In genomic region chr11:5193576-5193881, GRCm38 (mm10) we compare ENCODE assay signal across 25 mouse cellular contexts. TPM values are rescaled to one million over a fixed set of nuclear protein-coding genes. Genes with fewer than 3 reads are reported as not detected.
DNase-seq lines count a peak whose midpoint lies in the region; ATAC-seq lines count a peak whose summit lies in the region.
"Had no signal": no experiment of that assay in that cellular context is flagged by ENCODE, and none has a peak within 500 bp of the region (broad histone marks: within the 10 kb centered on the region; RNA-seq: fewer than 3 reads in every experiment).

No protein-coding gene starts in this region.

- H3K4me1 ChIP-seq in heart, embryonic 10.5 days: peaks cover 79% of the 10 kb centered on the region
- peaks cover 38% of the 10 kb centered on the region for H3K4me1 ChIP-seq in heart, embryonic 16.5 days (ENCODE audit: control insufficient read depth, insufficient read depth, low read length)
- peaks cover 64% of the 10 kb centered on the region for H3K4me1 ChIP-seq in embryonic facial prominence, embryonic 10.5 days
- peaks cover 15% of the 10 kb centered on the region for H3K4me1 ChIP-seq in limb, embryonic 12.5 days (replicated peaks)

- H3K9me3 ChIP-seq in heart, embryonic 10.5 days: no peaks in the 10 kb centered on the region
- no peaks in the 10 kb centered on the region for H3K9me3 ChIP-seq in heart, embryonic 16.5 days (replicated peaks; ENCODE audit: control insufficient read depth, low read length)
- H3K9me3 ChIP-seq in embryonic facial prominence, embryonic 10.5 days: no peaks in the 10 kb centered on the region
- no peaks in the 10 kb centered on the region for H3K9me3 ChIP-seq in limb, embryonic 12.5 days
- H3K9me3 ChIP-seq: kidney, embryonic 15.5 days; liver, embryonic 13.5 days; midbrain, embryonic 12.5 days had no signal

- 0 out of 2 replicates have a peak, but pooled peaks have one; percentile 42 for ATAC-seq in heart, embryonic 16.5 days (replicated peaks; ENCODE audit: extremely low read depth, insufficient read depth, low FRiP score)
- no peak for ATAC-seq in limb, embryonic 12.5 days (ENCODE audit: insufficient number of reproducible peaks, insufficient read depth, low FRiP score, low TSS enrichment, low read depth)
- ATAC-seq: CD4-positive, CD25-positive, alpha-beta regulatory T cell, adult 4 months; forebrain, embryonic 16.5 days had no signal

- intact Hi-C loops in heart, postnatal 25 days (cut with DNase I): loop anchor here (5.0 kb wide), 1 partner anchor 64 kb away; no protein-coding TSS in a partner anchor

- 21% methylated on average over 1 of the region's 1 CpGs for WGBS in heart, embryonic 10.5 days
- 17% methylated on average over 1 of the region's 1 CpGs for WGBS in heart, embryonic 16.5 days
- 46% methylated on average over 1 of the region's 1 CpGs for whole genome bisulfite sequencing in embryonic facial prominence, embryonic 10.5 days
- 45% methylated on average over 1 of the region's 1 CpGs for WGBS in limb, embryonic 12.5 days

- H3K4me2 ChIP-seq in heart, embryonic 16.5 days (ENCODE audit: low read depth, low read length): no peak overlapping the region
- no peak overlapping the region for H3K4me2 ChIP-seq in limb, embryonic 12.5 days
- H3K4me2 ChIP-seq: kidney, embryonic 15.5 days; liver, embryonic 13.5 days; midbrain, embryonic 12.5 days had no signal

- peaks cover 39% of the 10 kb centered on the region for H3K36me3 ChIP-seq in heart, embryonic 10.5 days
- peaks cover 21% of the 10 kb centered on the region for H3K36me3 ChIP-seq in heart, embryonic 16.5 days (ENCODE audit: control insufficient read depth, insufficient read depth)
- peaks cover 50% of the 10 kb centered on the region for H3K36me3 ChIP-seq in embryonic facial prominence, embryonic 10.5 days (replicated peaks)
- peaks cover 44% of the 10 kb centered on the region for H3K36me3 ChIP-seq in limb, embryonic 12.5 days
- H3K36me3 ChIP-seq: liver, embryonic 13.5 days had no signal

- H3K27ac ChIP-seq in heart, embryonic 10.5 days: peak overlapping the region; percentile 84
- H3K27ac ChIP-seq in heart, embryonic 16.5 days (ENCODE audit: low read length): peak overlapping the region; percentile 37; the same call in 1 of the 2 replicates
- peak overlapping the region; percentile 42; the same call in 1 of the 2 replicates for H3K27ac ChIP-seq in embryonic facial prominence, embryonic 10.5 days (replicated peaks)
- H3K27ac ChIP-seq in limb, embryonic 12.5 days: peak overlapping the region; percentile 13; the same call in 1 of the 2 replicates
- H3K27ac ChIP-seq: kidney, embryonic 15.5 days; liver, embryonic 13.5 days; midbrain, embryonic 12.5 days; stomach, postnatal 0 days had no signal

- no peak overlapping the region for H3K4me3 ChIP-seq in heart, embryonic 10.5 days
- no peak overlapping the region for H3K4me3 ChIP-seq in heart, embryonic 16.5 days (ENCODE audit: low read length)
- no peak overlapping the region for H3K4me3 ChIP-seq in embryonic facial prominence, embryonic 10.5 days
- H3K4me3 ChIP-seq in limb, embryonic 12.5 days (replicated peaks): no peak overlapping the region
- H3K4me3 ChIP-seq: kidney, embryonic 15.5 days; liver, embryonic 13.5 days; midbrain, embryonic 12.5 days had no signal

- H3K9ac ChIP-seq in heart, embryonic 16.5 days (ENCODE audit: low read length): peak overlapping the region; percentile 11; the same call in 1 of the 2 replicates
- H3K9ac ChIP-seq in limb, embryonic 12.5 days (replicated peaks): no peak overlapping the region
- H3K9ac ChIP-seq: kidney, embryonic 15.5 days; liver, embryonic 13.5 days; midbrain, embryonic 12.5 days had no signal

- H3K27me3 ChIP-seq in heart, embryonic 10.5 days (ENCODE audit: insufficient read depth, poor library complexity, severe bottlenecking): no peaks in the 10 kb centered on the region
- no peaks in the 10 kb centered on the region for H3K27me3 ChIP-seq in heart, embryonic 16.5 days (ENCODE audit: control insufficient read depth, insufficient read depth, low read length)
- H3K27me3 ChIP-seq in embryonic facial prominence, embryonic 10.5 days (replicated peaks; ENCODE audit: low read depth, poor library complexity, severe bottlenecking): no peaks in the 10 kb centered on the region
- no peaks in the 10 kb centered on the region for H3K27me3 ChIP-seq in limb, embryonic 12.5 days
- H3K27me3 ChIP-seq: kidney, embryonic 15.5 days; liver, embryonic 13.5 days; midbrain, embryonic 12.5 days had no signal

- DNase-seq in heart, embryonic 10.5 days (ENCODE audit: low spot score): no peak
- DNase-seq in heart, adult 8-10 months (ENCODE audit: low spot score): no peak
- DNase-seq in heart, postnatal 25 days (ENCODE audit: low spot score): no peak
- DNase-seq in embryonic facial prominence, embryonic 10.5 days (ENCODE audit: low spot score): no peak
- DNase-seq in thymus, postnatal 14 days: no peak
- DNase-seq: adrenal gland, postnatal 14 days; cerebellum, adult 8-10 months; cerebellum, postnatal 36 days; embryo, embryonic 11 days; gastrocnemius, postnatal 36 days; kidney, adult 11 months; kidney, postnatal 4 days; layer of hippocampus, adult 9-11 months; liver, embryonic 13.5 days; lung, adult 2 months; lung, postnatal 14 days; right cerebral cortex, postnatal 14 days; thymus, adult 2 months had no signal

RNA-seq across cellular contexts. Expression of gene Emid1, which starts 41.5 kb away (rescaled TPM):
- 11.8 and 14.6 TPM in 2 replicates for polyA plus RNA-seq in heart, embryonic 10.5 days (2016; fragmentation: Nextera tagmentation; extraction: Ambion mirVana)
- total RNA-seq in heart, adult 8-10 months (2022): 1 to 10 TPM in 1 of 4 experiments, under 1 TPM in 3; 0.73 to 2.0 (median 0.90) TPM
- polyA plus RNA-seq in heart, embryonic 16.5 days (2015; fragmentation: Nextera tagmentation; extraction: Ambion mirVana): 8.0 and 10.6 TPM in 2 replicates
- 1 to 10 TPM; 2.1 to 2.2 TPM for total RNA-seq in heart, postnatal 25 days (2021)
- 13.1 and 24.6 TPM in 2 replicates for polyA plus RNA-seq in embryonic facial prominence, embryonic 10.5 days (2016; fragmentation: Nextera tagmentation; extraction: Ambion mirVana)
- 16.4 and 18.2 TPM in 2 replicates for polyA plus RNA-seq in limb, embryonic 12.5 days (2016; fragmentation: Nextera tagmentation; extraction: Ambion mirVana)

Comparison
In these comparisons a context has a peak if more than half of its experiments do, and no peak if none do; other contexts are left out.
1. H3K27ac ChIP-seq: peak in every context shown above with its lines; median percentile 84 in heart, embryonic 10.5 days; 42 in embryonic facial prominence, embryonic 10.5 days; 37 in heart, embryonic 16.5 days; 13 in limb, embryonic 12.5 days.